Mouse (Mus musculus) kidney, adult 2 months (tissue): ENCODE data around the gene Gm20422. TPM values are rescaled to one million over a fixed set of nuclear protein-coding genes. Genes with fewer than 3 reads are reported as not detected.
A peak's percentile ranks its signal among the peaks of the same experiment; 100 is the strongest.

ENCODE experiments used
- DNase-seq: peaks from one replicate; pipeline ENCODE4 v3.0.0; 2021
- H3K27ac ChIP-seq: fragments of 200-500 bp; 2 replicates; pipeline ENCODE4 v1.5.1; 2012; ENCODE audit warnings: low read depth, low read length, control low read depth, inconsistent platforms; ENCODE audit not compliant: insufficient read depth
- H3K27me3 ChIP-seq: fragments of 200-500 bp; replicated peaks from 2 replicates; pipeline ENCODE4 v1.6.1; 2012; ENCODE audit warnings: mild to moderate bottlenecking, moderate library complexity, low read length, inconsistent platforms; ENCODE audit not compliant: control insufficient read depth, insufficient read depth
- H3K36me3 ChIP-seq: fragments of 200-500 bp; 2 replicates; pipeline ENCODE4 v1.6.1; 2012; ENCODE audit warnings: mild to moderate bottlenecking, moderate library complexity, low read length, inconsistent platforms; ENCODE audit not compliant: control insufficient read depth, insufficient read depth
- H3K4me1 ChIP-seq: fragments of 200-500 bp; 2 replicates; pipeline ENCODE4 v1.6.1; 2011; ENCODE audit warnings: low read length; ENCODE audit not compliant: control insufficient read depth, insufficient read depth
- H3K4me3 ChIP-seq: fragments of 200-500 bp; 2 replicates; pipeline ENCODE4 v1.5.1; 2011; ENCODE audit warnings: mild to moderate bottlenecking, low read depth, low read length, control low read depth; ENCODE audit not compliant: insufficient read depth
- CTCF ChIP-seq: fragments of 200-500 bp; conservative IDR thresholded peaks from 2 replicates; pipeline ENCODE4 v1.5.1; 2011; ENCODE audit warnings: low read depth, mild to moderate bottlenecking, control low read depth, low read length, moderate library complexity, mixed read lengths; ENCODE audit not compliant: insufficient read depth, insufficient read length
- POLR2A ChIP-seq: fragments of 200-500 bp; IDR thresholded peaks from one replicate; pipeline ENCODE4 v1.6.1; 2011; ENCODE audit warnings: low read depth, low read length, control low read depth
- whole genome bisulfite sequencing: fragments of 180-500 bp; shearing (Covaris S2); methylation state at CpG from one replicate; pipeline ENCODE4 v1.1.7; 2018; 5-methylcytosine and 5-hydroxymethylcytosine counted together
- polyA plus RNA-seq: library from polyadenylated mRNA; depleted of rRNA; stranded (reverse); fragments of >200 nt; gene quantifications from 2 replicates; pipeline ENCODE4 v1.2.3, GENCODE M21; 2012

Gene Gm20422
- polyA plus RNA-seq, 1 experiment: 0.23 TPM

DNA sequence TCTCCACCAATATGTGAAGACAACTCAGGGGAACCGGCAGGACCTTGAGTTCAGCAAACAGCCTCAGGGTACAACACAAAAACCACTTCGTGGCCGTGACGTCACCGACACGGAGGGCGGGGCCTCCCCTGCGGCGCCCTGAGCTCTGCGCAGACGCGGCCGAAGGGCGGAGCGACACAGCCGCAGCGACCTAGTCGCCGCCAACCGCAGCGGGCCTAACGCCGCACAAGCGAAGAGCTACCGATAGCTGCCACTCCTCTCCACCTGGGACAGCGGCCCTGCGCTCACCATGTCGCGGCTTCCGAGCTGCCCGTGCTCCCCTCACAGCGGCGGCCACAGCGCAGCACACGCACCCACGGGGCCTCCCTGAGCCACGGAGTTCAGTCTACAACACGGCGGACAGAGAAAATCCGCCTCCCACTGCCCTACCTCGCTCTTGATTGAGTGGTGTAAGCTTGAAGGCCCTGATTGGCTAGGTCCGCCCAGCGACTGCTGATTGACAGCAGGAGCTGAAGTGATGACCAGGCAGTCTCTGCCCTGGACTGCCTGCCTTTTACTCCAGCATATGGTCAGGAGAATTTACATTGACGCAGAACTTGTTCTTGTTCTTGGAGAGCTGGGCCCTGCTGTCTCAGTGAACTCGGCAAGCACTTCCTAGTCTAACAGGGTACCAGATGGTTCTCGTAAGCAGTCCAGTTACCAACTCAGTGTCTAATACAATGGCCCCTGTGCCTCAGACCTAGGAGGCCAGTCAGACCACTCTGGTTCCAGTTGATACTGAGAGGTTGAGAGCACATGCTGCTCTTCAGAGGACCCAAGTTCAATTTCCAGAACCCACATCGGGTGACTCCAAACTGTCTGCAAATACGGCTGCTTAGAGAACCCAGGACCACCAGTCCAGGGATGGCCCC is 24.9 kb downstream of the Gm20422 start, which contains the start of gene Zfp963:
TSS of gene Zfp963 (minus strand) at position 427 of the 911 bp plus-strand sequence.
- H3K27me3 ChIP-seq: no peaks in the 10 kb centered on the region
- TF ChIP-seq POLR2A (peak; percentile 97), CTCF (no peak)

DNA sequence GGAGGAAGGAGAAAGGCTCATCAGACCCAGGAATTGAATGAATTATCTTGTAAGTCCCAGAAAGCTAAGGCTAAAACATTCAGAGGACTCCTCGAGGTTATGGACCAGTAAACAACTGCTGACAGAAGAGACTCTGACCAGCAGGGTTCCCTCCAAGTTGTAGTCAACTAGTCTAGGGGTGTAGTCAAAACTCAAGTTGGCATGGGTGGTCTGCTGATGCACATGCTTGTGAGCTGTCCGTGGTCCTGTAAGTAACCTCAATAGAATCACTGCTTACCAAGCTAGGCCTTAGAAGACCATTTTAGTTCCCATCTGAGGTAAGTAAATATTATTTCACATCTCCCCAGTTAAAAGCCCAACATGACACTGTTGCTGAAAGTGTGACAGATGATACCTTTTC is 33.5 kb downstream of the Gm20422 start:
- H3K4me1 ChIP-seq: no peaks in the 10 kb centered on the region
- TF ChIP-seq POLR2A: no peak
- TF ChIP-seq CTCF: no peak
- no peak overlapping the region for H3K27ac ChIP-seq
- no peaks in the 10 kb centered on the region for H3K27me3 ChIP-seq
- no peak overlapping the region for H3K4me3 ChIP-seq
- WGBS: 78% methylated on average over 2 of the region's 2 CpGs
- no peak for DNase-seq
- peaks cover 2% of the 10 kb centered on the region for H3K36me3 ChIP-seq

More for the DNA sequence above, 24.9 kb downstream of the Gm20422 start, which contains the start of gene Zfp963:
- DNase-seq: peak; percentile 97
- 3% methylated on average over 48 of the region's 48 CpGs for WGBS
- peak within 1 kb of the TSS; percentile 95 for H3K27ac ChIP-seq
- H3K4me1 ChIP-seq: peaks cover 2% of the 10 kb centered on the region; the same call in 1 of the 2 replicates
- H3K36me3 ChIP-seq: no peaks in the 10 kb centered on the region
- peak within 1 kb of the TSS; percentile 79 for H3K4me3 ChIP-seq

DNA sequence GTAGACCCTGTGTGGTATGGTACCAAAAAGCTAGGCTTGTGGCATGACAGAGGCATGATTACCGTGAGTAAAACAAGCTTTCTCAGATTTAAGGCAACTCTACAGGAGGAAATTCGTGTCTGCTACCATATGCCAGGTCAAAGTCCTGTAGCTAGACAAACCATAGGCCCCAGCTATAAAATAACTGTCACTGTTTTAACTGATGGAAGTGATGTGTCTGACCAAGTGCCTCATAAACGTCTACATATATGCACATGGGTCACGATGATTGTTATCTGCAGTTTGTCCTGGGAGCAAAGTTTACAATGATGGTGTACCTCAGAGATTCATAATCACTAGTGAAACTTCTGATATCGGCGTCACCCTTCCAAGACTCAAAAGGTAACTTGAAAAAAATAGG is 33.9 kb downstream of the Gm20422 start:
- 85% methylated on average over 6 of the region's 6 CpGs for WGBS
- H3K36me3 ChIP-seq: peaks cover 2% of the 10 kb centered on the region
- H3K27ac ChIP-seq: no peak overlapping the region
- no peak for DNase-seq
- H3K27me3 ChIP-seq: no peaks in the 10 kb centered on the region
- TF ChIP-seq POLR2A: no peak
- no peak for TF ChIP-seq CTCF
- H3K4me1 ChIP-seq: no peaks in the 10 kb centered on the region
- no peak overlapping the region for H3K4me3 ChIP-seq

DNA sequence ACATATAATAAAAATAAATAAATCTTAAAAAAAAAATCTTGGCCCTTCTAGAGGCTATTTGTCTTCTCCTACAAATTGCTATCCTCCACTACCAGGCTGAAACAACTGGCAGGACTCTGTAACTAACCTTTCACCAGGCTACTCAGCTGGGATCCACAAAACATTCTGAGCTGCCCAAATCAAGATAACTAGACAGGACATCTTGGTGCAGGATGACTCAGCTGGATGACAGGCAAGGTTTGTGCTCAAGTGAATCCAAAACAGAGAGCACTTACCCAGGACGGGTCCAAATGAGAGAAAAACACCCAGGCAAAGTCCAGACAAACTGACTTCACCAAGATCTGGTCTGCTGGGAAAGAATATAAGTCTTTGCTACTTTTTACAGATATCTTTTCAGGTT is 39.2 kb downstream of the Gm20422 start:
- H3K4me1 ChIP-seq: no peaks in the 10 kb centered on the region
- WGBS: 76% methylated on average over 1 of the region's 1 CpGs
- DNase-seq: no peak

DNA sequence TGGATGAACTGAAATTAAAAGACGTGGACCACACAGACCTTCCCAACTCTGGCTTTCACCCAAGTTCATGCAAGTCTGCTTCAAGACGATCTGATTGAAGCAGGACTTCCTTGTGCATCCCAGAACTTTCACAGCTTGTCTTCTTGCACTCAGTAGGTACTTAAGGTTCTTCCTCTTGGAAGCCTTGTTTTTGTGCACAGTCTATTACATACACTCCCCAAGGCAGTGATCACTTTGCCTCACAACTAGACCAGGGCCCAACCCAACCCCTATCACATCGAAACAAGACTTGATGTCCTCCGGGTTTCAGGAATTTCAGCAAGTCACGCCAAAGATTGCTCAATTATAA is 57.5 kb downstream of the Gm20422 start:
- Histone ChIP-seq H3K27ac (0 out of 2 replicates have a peak overlapping the region, but pooled peaks have one; percentile 2), H3K27me3 (no peaks in the 10 kb centered on the region), H3K4me3 (peak overlapping the region; percentile 30; the same call in 1 of the 2 replicates), H3K36me3 (no peaks in the 10 kb centered on the region), H3K4me1 (peaks cover 5% of the 10 kb centered on the region)
- TF ChIP-seq POLR2A: no peak
- DNase-seq: no peak
- 43% methylated on average over 5 of the region's 5 CpGs for WGBS

More for the DNA sequence above, 39.2 kb downstream of the Gm20422 start:
- Histone ChIP-seq H3K27ac (no peak overlapping the region), H3K36me3 (no peaks in the 10 kb centered on the region), H3K4me3 (no peak overlapping the region), H3K27me3 (no peaks in the 10 kb centered on the region)
- TF ChIP-seq POLR2A (no peak), CTCF (no peak)

DNA sequence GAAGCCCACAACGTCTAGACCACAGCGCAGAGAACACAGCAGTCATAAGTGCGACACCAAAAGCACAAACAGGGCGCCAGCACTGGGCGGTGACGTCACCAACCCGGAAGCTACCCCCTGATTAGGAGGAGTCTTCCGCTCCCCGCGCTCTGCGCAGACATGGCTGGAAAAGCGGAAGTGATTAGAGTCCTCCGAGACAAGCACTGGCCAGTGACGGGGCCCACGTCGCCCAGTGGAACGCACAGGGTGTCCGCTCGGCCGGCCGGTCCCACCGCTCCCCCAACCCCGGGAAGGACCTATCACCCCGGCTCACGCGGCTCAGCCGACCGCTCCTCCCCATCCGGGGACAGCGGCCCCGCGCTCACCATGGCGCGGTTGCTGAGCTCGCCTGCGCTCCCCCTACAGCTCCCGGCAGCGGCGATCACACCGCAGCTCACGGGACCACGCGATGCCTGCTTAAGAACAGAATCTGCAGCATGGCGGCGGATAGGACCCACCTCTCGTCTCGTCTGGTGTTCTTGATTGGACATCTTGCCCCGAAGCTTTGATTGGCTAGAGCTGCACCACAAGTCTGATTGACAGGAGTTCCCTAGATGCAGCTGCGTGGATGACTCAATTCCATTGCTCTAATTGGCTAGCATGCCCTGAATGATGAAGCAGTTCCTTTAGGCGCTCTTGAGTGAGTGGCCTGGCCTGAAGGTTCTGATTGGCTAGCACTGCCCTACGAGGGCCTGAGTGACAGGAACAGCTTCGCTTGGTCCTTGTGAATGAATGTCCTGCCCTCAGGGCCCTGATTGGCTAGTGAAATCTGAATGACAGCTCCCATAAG is 58.1 kb downstream of the Gm20422 start:
- H3K36me3 ChIP-seq: 0 out of 2 replicates have a peak, but pooled peaks cover 2% of the 10 kb centered on the region
- peaks cover 5% of the 10 kb centered on the region for H3K4me1 ChIP-seq
- peak overlapping the region; percentile 90 for H3K27ac ChIP-seq
- TF ChIP-seq CTCF (no peak), POLR2A (peak; percentile 67)
- WGBS: under 1% methylated on average over 52 of the region's 52 CpGs
- peak overlapping the region; percentile 66 for H3K4me3 ChIP-seq
- H3K27me3 ChIP-seq: no peaks in the 10 kb centered on the region
- peak; percentile 100 for DNase-seq

DNA sequence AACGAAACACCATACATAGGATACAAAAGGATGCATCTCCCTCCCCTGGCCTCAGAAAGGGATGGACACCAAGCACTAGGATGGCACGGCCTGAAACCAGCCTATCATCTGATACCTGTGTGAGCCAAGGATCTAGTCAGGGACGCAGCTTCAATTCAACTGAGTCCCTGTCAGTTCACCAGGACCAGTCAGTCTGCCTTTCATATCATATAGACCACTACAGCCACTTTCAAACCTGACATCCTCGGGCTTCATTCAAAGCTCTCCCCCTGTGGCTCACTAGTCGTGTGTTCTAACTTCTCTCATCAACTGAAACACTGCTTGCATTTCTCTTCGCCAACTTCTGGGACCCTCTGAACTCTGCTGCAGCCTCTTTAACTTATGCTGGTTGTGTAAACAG is 59.3 kb downstream of the Gm20422 start:
- Histone ChIP-seq H3K27ac (no peak overlapping the region), H3K27me3 (no peaks in the 10 kb centered on the region), H3K4me1 (peaks cover 5% of the 10 kb centered on the region), H3K36me3 (0 out of 2 replicates have a peak, but pooled peaks cover 3% of the 10 kb centered on the region), H3K4me3 (peak overlapping the region; percentile 16)
- 59% methylated on average over 6 of the region's 6 CpGs for WGBS
- no peak for DNase-seq
- TF ChIP-seq CTCF (no peak), POLR2A (no peak)
